Mouse (Mus musculus) layer of hippocampus, adult 2 months (tissue): ENCODE measurements around the gene Nrip1. TPM values are rescaled to one million over a fixed set of nuclear protein-coding genes. Genes with fewer than 3 reads are reported as not detected.

Experiments
- DNase-seq, 2 experiments: peaks; one replicate each; pipeline ENCODE4 v3.0.0; 2022; ENCODE audit warnings: low spot score in 2 of 2
- H3K27ac ChIP-seq: fragments of 200-600 bp; 2 replicates; pipeline ENCODE4 v1.8.1; 2022
- H3K4me3 ChIP-seq: fragments of 200-600 bp; 2 replicates; pipeline ENCODE4 v1.8.1; 2022; ENCODE audit warnings: mild to moderate bottlenecking
- CTCF ChIP-seq: fragments of 200-600 bp; conservative IDR thresholded peaks from 2 replicates; pipeline ENCODE4 v1.8.1; 2022; ENCODE audit warnings: antibody characterized with exemption, mild to moderate bottlenecking, moderate library complexity
- total RNA-seq, 2 experiments: library from RNA; stranded (reverse); gene quantifications; 2 replicates each; pipeline ENCODE4 v1.2.3; 2021

Gene Nrip1
- total RNA-seq, 2 experiments from 2014 or later, result 56.1 to 60.0 TPM

DNA sequence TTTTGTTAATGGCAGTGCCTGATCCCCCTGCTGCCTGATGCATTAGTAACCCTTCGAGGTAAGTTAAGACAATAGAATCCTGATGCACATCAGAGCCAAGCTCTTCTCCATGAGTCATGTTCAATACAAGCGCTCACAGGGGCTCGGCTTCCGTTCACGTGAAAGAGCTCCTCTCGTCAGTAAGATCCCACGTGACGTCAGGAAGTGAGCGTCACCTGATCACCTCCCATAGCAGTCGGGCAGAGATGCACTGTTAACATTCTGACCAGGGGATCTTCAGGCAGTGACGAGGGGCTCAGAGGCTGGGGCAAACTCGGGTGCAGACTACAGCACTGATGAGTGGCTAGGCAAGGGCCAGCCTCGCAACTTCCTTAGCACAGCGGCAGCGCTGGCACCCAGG lies 79.1 kb downstream of the Nrip1 start:
- no peak overlapping the region for H3K27ac ChIP-seq
- no peak overlapping the region for H3K4me3 ChIP-seq
- TF ChIP-seq CTCF, result no peak
- no peak for DNase-seq

DNA sequence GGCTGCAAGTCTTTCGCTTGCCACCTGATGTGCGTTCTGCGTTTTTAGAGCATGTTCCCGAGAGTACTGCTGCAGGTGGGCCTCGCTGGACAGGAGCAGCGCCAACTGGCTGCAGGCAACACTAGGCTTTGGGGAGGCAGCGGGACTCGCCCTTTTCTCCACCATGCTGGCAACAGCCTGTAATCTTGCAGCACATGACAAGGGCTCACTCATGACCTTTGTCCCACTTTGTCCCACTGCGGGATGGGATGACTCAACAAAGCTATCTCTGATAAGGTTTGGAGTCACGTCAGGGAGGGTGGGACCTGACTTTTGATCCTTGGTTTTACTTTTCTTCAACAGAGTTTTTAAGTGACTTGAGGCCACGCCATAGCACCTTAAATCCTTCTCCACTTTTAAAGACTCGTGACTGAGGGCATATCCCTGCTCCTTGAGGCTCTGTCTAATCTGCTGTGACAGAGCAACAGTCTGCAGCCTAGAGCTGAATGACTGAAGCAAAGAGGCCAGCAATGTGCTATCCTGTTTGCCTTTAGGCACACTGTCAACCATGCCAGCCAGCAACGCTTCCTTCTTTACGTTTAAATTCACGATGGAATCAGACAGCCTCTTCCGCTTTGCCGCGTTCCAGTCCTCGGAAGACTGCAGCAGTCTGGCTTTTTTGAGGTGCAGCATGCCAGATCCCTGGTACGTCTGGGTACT lies 79.7 kb downstream of the Nrip1 start:
- no peak overlapping the region for H3K27ac ChIP-seq
- no peak for DNase-seq
- H3K4me3 ChIP-seq, result no peak overlapping the region
- TF ChIP-seq CTCF, result no peak

DNA sequence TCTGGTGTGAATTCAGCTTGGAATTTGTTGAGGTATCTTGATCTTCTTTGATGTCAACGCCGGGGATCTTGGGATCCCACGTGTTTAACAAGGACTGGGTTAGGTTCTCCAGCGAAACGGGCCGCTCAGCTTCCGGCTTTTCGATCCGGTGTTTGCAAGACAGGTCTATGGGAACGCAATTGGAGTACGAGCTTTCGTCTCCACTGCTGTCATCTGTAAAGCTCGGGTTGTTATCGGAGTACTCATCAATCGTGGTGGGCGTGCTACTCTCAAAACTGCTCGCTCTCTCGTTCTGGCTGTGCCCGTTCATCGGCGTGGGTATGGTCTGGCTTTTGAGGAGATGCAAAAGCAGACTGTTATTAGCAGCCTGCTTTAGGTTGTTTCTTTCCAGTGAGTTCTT lies 80.5 kb downstream of the Nrip1 start:
- no peak for DNase-seq
- H3K4me3 ChIP-seq, result no peak overlapping the region
- no peak for TF ChIP-seq CTCF
- no peak overlapping the region for H3K27ac ChIP-seq

- DNase-seq, result no peak
- Histone ChIP-seq H3K27ac (no peak overlapping the region), H3K4me3 (no peak overlapping the region)
- no peak for TF ChIP-seq CTCF
Observed at GRCm38 (mm10) chr16:76292656-76293055, 81.0 kb downstream of the Nrip1 start.

DNA sequence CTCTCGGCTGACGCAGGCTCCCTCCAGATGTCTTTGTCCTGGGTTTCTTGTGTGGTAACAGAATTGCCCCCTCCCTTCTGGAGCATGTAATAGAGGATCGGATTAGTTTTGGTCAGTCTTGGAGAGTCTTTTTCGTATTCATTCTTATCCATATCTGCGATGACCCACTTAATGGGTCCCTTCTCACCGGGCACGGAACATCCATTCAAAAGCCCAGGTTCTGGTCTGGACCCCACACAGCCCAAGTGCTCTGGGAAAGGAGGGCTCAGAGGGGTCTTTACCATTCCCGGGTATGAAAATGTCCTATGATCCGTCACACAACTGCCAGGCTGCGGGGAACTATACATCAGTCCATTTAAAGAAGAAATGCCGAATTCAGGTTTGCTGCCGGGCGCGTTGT lies 82.3 kb downstream of the Nrip1 start:
- no peak for TF ChIP-seq CTCF
- DNase-seq, result no peak
- Histone ChIP-seq H3K4me3 (no peak overlapping the region), H3K27ac (no peak overlapping the region)

DNA sequence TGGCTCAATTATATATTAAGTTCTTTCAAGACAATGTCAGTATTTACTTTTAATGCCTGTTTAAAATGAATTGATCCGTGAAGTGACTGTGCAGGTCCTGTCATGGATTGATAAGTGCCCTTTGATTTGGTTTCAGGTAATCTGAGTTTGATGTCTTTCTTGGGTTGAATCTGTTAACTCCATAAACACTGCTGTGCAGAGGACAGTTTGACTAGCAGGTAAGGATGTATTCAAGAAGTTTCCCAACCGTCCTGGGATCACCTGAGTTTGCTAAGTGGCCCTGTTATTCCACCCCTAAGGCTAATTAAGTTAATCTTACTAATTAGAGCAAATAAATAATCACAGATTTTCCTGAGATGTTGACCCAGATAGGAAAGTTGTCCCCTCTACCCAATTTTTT lies 84.1 kb downstream of the Nrip1 start:
- no peak for TF ChIP-seq CTCF
- no peak overlapping the region for H3K4me3 ChIP-seq
- DNase-seq, result no peak
- no peak overlapping the region for H3K27ac ChIP-seq

DNA sequence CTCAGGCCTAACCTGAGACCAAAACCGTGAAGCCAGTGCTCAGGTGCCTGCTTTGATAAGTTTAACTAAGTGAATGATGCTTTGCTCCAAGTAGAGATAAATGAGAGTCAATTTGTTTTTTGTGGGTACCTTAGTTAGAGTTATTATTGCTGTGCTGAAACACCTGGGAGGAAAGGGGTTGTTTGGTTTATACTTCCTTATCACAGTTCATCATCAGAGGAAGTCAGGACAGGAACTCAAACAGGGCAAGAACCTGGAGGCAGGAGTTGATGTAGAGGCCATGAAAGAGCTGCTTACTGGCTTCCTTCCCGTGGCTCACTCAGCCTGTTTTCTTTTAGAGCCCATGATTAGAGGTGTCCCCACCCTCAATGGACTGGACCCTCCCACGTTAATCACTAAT lies 89.8 kb downstream of the Nrip1 start:
- no peak for DNase-seq
- TF ChIP-seq CTCF, result no peak
- Histone ChIP-seq H3K4me3 (no peak overlapping the region), H3K27ac (no peak overlapping the region)

DNA sequence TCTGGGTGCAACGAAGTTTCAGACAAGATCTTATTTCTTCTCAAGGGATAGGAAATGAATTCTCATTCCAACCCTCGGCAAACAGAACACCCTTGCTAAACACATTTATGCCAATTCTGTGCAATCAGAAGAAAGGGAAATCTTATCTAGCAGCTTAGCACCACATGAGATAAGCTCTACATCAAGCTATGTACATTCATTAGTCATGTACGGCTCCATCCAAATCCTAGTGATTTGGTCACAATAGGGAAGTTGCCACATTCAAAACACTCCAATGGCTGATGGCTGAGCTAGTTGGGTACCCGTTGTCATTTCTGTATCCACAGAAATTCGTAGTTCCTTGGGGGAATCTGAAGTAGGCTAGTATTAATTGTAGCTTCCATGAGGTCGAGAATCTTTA lies 91.8 kb downstream of the Nrip1 start:
- DNase-seq, result no peak
- Histone ChIP-seq H3K4me3 (no peak overlapping the region), H3K27ac (no peak overlapping the region)
- no peak for TF ChIP-seq CTCF

- no peak for DNase-seq
- TF ChIP-seq CTCF, result no peak
Observed at GRCm38 (mm10) chr16:76280365-76280764, 93.3 kb downstream of the Nrip1 start.

DNA sequence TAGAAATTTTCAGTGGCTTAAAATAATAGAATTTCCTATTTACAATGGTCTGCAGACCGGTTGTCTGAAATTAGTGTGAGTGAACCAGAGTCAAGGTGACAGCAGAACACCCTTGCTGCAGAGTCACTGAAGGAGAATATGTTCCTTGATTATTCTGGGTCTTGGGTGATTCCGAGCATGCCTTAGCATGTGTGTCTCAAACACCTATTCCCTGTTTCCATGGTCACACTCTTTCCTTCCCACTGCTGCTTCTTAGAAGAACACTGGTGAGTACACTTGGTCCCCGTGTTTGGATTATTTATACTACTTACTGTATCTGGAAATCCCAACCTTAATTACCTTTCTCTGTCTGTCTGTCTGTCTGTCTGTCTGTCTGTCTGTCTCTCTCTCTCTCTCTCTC lies 97.4 kb downstream of the Nrip1 start:
- no peak for TF ChIP-seq CTCF
- DNase-seq, result no peak
- no peak overlapping the region for H3K27ac ChIP-seq
- no peak overlapping the region for H3K4me3 ChIP-seq

More at GRCm38 (mm10) chr16:76280365-76280764, 93.3 kb downstream of the Nrip1 start:
- no peak overlapping the region for H3K4me3 ChIP-seq
- H3K27ac ChIP-seq, result no peak overlapping the region

GRCm38 (mm10) chr16:76275584-76275983 lies 98.0 kb downstream of the Nrip1 start:
- DNase-seq, result no peak
- Histone ChIP-seq H3K27ac (no peak overlapping the region), H3K4me3 (no peak overlapping the region)
- TF ChIP-seq CTCF, result no peak

DNA sequence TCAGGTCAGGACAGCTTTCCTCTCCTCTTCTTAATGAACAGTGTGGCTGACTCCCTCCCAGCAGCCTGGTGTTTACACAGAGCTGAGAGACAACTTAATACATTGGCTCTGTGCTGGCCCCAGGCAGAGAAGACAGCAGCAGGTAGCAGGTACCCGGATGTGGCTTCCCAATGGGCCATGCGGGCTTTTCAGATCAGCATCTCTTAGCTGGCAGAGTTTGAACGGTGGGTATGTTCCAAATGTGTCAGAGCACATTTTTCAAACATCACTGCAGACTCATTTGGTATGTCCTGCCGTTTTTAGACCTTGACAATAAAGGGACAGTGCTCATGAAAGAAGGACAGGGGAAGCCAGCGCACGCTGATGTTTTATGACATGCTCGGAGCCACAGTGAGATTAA lies 98.5 kb downstream of the Nrip1 start:
- H3K27ac ChIP-seq, result no peak overlapping the region
- TF ChIP-seq CTCF, result no peak
- no peak overlapping the region for H3K4me3 ChIP-seq
- no peak for DNase-seq

GRCm38 (mm10) chr16:76266635-76267268 lies 106.9 kb downstream of the Nrip1 start:
- Histone ChIP-seq H3K4me3 (no peak overlapping the region), H3K27ac (no peak overlapping the region)
- no peak for TF ChIP-seq CTCF
- DNase-seq, result no peak

DNA sequence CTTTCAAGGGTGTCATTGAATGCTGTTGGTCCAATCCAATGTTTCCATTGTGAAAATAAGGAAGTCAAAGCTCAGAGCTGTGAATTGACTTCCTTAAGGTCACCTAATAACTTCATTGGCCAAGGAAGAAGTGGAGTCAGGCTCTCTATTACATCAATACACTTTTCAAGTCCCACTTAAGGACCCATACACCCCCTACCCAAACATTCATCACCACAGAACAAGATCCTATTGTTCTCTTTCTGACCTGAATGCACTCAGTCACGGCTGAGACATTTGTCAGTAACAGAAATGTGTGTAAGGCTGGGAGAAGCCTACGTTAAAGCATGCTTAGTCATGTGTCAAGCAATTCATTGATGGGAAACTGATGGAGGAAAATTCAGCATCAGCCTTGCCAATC lies 107.8 kb downstream of the Nrip1 start:
- TF ChIP-seq CTCF, result no peak
- Histone ChIP-seq H3K4me3 (no peak overlapping the region), H3K27ac (no peak overlapping the region)
- DNase-seq, result no peak

DNA sequence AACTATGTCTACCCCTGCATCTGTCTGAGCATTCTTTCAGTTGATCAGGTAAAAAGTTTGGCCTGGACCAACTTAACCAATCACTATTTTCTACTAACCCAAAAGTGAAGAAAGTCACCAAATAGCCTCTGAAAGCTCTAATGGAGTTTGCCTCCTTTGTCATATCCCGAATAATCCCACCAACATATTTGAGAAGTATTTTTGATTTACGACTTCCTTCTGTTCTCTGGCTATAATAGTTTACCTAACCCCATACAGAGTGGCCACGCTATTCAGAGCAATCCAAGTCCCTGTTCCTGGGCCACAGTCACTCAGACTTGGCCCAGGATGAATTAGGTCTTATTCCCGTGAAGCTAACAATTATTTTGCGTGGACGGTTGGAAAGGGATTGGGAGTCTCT lies 108.3 kb downstream of the Nrip1 start:
- no peak for DNase-seq
- Histone ChIP-seq H3K27ac (no peak overlapping the region), H3K4me3 (no peak overlapping the region)
- no peak for TF ChIP-seq CTCF
